Mouse (Mus musculus): ENCODE data around the gene Nrp2.

Nrp2 gene

GRCm38 (mm10) chr1:62860327-62860726 is 157.2 kb downstream of the Nrp2 start:
- no peak for DNase-seq (ENCODE audit: low spot score)

- DNase-seq (ENCODE audit: low spot score) = no peak
Measured at GRCm38 (mm10) chr1:62860788-62861187, 157.7 kb downstream of the Nrp2 start.

All from T-cell, adult 2 months (primary cell).